Mouse (Mus musculus) myocyte (in vitro differentiated cells): ENCODE results near the gene Hint1. TPM values are rescaled to one million over a fixed set of nuclear protein-coding genes. Genes with fewer than 3 reads are reported as not detected.

Source experiments
- H3K27me3 ChIP-seq: one replicate; pipeline ENCODE4 v1.6.1; 2011; ENCODE audit not compliant: control insufficient read depth, insufficient read depth, insufficient read length
- H3K36me3 ChIP-seq: one replicate; pipeline ENCODE4 v1.6.1; 2011; ENCODE audit not compliant: control insufficient read depth, insufficient read depth
- H3K4me2 ChIP-seq: one replicate; pipeline ENCODE4 v1.6.1; 2011; ENCODE audit warnings: low read depth, control low read depth
- H3K4me3 ChIP-seq: one replicate; pipeline ENCODE4 v1.5.1; 2011; ENCODE audit warnings: mild to moderate bottlenecking, control low read depth, moderate library complexity
- H3K79me2 ChIP-seq: one replicate; pipeline ENCODE4 v1.6.1; 2011; ENCODE audit not compliant: control insufficient read depth, insufficient read depth
- H3ac ChIP-seq: one replicate; pipeline ENCODE4 v1.6.1; 2011; ENCODE audit not compliant: control insufficient read depth, insufficient read length
- CEBPB ChIP-seq: IDR thresholded peaks from 2 replicates; pipeline ENCODE4 v1.6.1; 2011; ENCODE audit warnings: mild to moderate bottlenecking, moderate library complexity; ENCODE audit not compliant: poor library complexity, insufficient read depth, severe bottlenecking
- E2F4 ChIP-seq: IDR thresholded peaks from one replicate; pipeline ENCODE4 v1.6.1; 2011; ENCODE audit warnings: mild to moderate bottlenecking, control low read depth, moderate library complexity; ENCODE audit not compliant: insufficient read depth
- MAX ChIP-seq: IDR thresholded peaks from one replicate; pipeline ENCODE4 v1.6.1; 2011; ENCODE audit warnings: low read depth, mild to moderate bottlenecking, control low read depth
- MYOD1 ChIP-seq, 3 experiments: IDR thresholded peaks; one replicate each; pipeline ENCODE4 v1.6.1; 2011; ENCODE audit warnings: control low read depth in 2 of 3, low read depth in 2 of 3, mild to moderate bottlenecking in 2 of 3, moderate library complexity in 1 of 3; ENCODE audit not compliant: insufficient read length in 2 of 3, control insufficient read depth in 1 of 3
- MYOG ChIP-seq, 3 experiments: IDR thresholded peaks; one replicate each; pipeline ENCODE4 v1.6.1; 2011; ENCODE audit warnings: control low read depth in 2 of 3, low read depth in 2 of 3, mild to moderate bottlenecking in 2 of 3; ENCODE audit not compliant: insufficient read length in 2 of 3, control insufficient read depth in 1 of 3, insufficient read depth in 1 of 3
- POLR2A ChIP-seq: IDR thresholded peaks from one replicate; pipeline ENCODE4 v1.6.1; 2011; ENCODE audit warnings: low read depth, mild to moderate bottlenecking, control low read depth, moderate library complexity; ENCODE audit not compliant: insufficient read length
- POLR2AphosphoS2 ChIP-seq: IDR thresholded peaks from one replicate; pipeline ENCODE4 v1.6.1; 2011; ENCODE audit warnings: low read depth, control low read depth; ENCODE audit not compliant: insufficient read length
- REST ChIP-seq: IDR thresholded peaks from one replicate; pipeline ENCODE4 v1.6.1; 2011; ENCODE audit warnings: mild to moderate bottlenecking, control low read depth, moderate library complexity; ENCODE audit not compliant: insufficient read depth, insufficient read length
- SRF ChIP-seq: IDR thresholded peaks from one replicate; pipeline ENCODE4 v1.6.1; 2011; ENCODE audit warnings: low read depth; ENCODE audit not compliant: control insufficient read depth, insufficient read length
- TCF12 ChIP-seq: IDR thresholded peaks from one replicate; pipeline ENCODE4 v1.6.1; 2011; ENCODE audit warnings: mild to moderate bottlenecking, control low read depth; ENCODE audit not compliant: poor library complexity, insufficient read depth, severe bottlenecking
- TCF3 ChIP-seq: IDR thresholded peaks from one replicate; pipeline ENCODE4 v1.6.1; 2011; ENCODE audit warnings: low read depth, control low read depth; ENCODE audit not compliant: insufficient read length
- USF1 ChIP-seq: IDR thresholded peaks from one replicate; pipeline ENCODE4 v1.6.1; 2011; ENCODE audit warnings: low read depth, mild to moderate bottlenecking, control low read depth, moderate library complexity
- polyA plus RNA-seq: library from polyadenylated mRNA; unstranded; fragments of >200 nt; fragmentation: generic; extraction: Trizol; gene quantifications from one replicate; pipeline ENCODE4 v1.2.1, GENCODE M21; 2012; ENCODE audit warnings: missing spikeins

Hint1 gene
- polyA plus RNA-seq, 1 experiment = 860 TPM

GRCm38 (mm10) chr11:54826819-54827218 lies 39.4 kb upstream of the Hint1 start:
- no peak overlapping the region for H3K4me2 ChIP-seq
- H3K27me3 ChIP-seq = no peaks in the 10 kb centered on the region
- no peak overlapping the region for H3K4me3 ChIP-seq
- H3K36me3 ChIP-seq = no peaks in the 10 kb centered on the region
- no peak overlapping the region for H3ac ChIP-seq
- no peaks in the 10 kb centered on the region for H3K79me2 ChIP-seq
- TF ChIP-seq REST = no peak
- TF ChIP-seq CEBPB = no peak
- TF ChIP-seq MYOG (IDR thresholded peaks at IDR 0.05; ENCODE audit: control insufficient read depth in 1 of 3, insufficient read depth in 1 of 3, insufficient read length in 2 of 3, low read depth in 2 of 3) = no peak
- no peak for TF ChIP-seq POLR2AphosphoS2
- TF ChIP-seq MYOD1 (IDR thresholded peaks at IDR 0.05; ENCODE audit: control insufficient read depth in 1 of 3, insufficient read length in 2 of 3, low read depth in 2 of 3) = no peak
- no peak for TF ChIP-seq MAX
- TF ChIP-seq TCF3 = no peak
- no peak for TF ChIP-seq SRF
- no peak for TF ChIP-seq TCF12
- no peak for TF ChIP-seq POLR2A
- TF ChIP-seq USF1 = no peak
- no peak for TF ChIP-seq E2F4

GRCm38 (mm10) chr11:54833833-54834232 lies 32.4 kb upstream of the Hint1 start:
- no peaks in the 10 kb centered on the region for H3K36me3 ChIP-seq
- no peak overlapping the region for H3ac ChIP-seq
- no peak overlapping the region for H3K4me2 ChIP-seq
- no peaks in the 10 kb centered on the region for H3K27me3 ChIP-seq
- H3K4me3 ChIP-seq = no peak overlapping the region
- H3K79me2 ChIP-seq = no peaks in the 10 kb centered on the region
- no peak for TF ChIP-seq MYOG (IDR thresholded peaks at IDR 0.05; ENCODE audit: control insufficient read depth in 1 of 3, insufficient read depth in 1 of 3, insufficient read length in 2 of 3, low read depth in 2 of 3)
- TF ChIP-seq SRF = no peak
- no peak for TF ChIP-seq TCF3
- no peak for TF ChIP-seq POLR2A
- TF ChIP-seq CEBPB = no peak
- TF ChIP-seq E2F4 = no peak

GRCm38 (mm10) chr11:54834596-54834995 lies 31.6 kb upstream of the Hint1 start:
- H3K4me3 ChIP-seq = no peak overlapping the region
- no peaks in the 10 kb centered on the region for H3K36me3 ChIP-seq
- H3K79me2 ChIP-seq = no peaks in the 10 kb centered on the region
- no peak overlapping the region for H3K4me2 ChIP-seq
- H3K27me3 ChIP-seq = no peaks in the 10 kb centered on the region
- TF ChIP-seq POLR2A (no peak), E2F4 (no peak), MYOD1 (IDR thresholded peaks at IDR 0.05; ENCODE audit: control insufficient read depth in 1 of 3, insufficient read length in 2 of 3, low read depth in 2 of 3) (no peak), MYOG (IDR thresholded peaks at IDR 0.05; ENCODE audit: control insufficient read depth in 1 of 3, insufficient read depth in 1 of 3, insufficient read length in 2 of 3, low read depth in 2 of 3) (no peak), POLR2AphosphoS2 (no peak)
- no peak overlapping the region for H3ac ChIP-seq

- TF ChIP-seq POLR2A (no peak), CEBPB (no peak), MAX (no peak), E2F4 (no peak), REST (no peak), TCF3 (no peak), POLR2AphosphoS2 (no peak), MYOD1 (IDR thresholded peaks at IDR 0.05; ENCODE audit: control insufficient read depth in 1 of 3, insufficient read length in 2 of 3, low read depth in 2 of 3) (no peak), USF1 (no peak), SRF (no peak), MYOG (IDR thresholded peaks at IDR 0.05; ENCODE audit: control insufficient read depth in 1 of 3, insufficient read depth in 1 of 3, insufficient read length in 2 of 3, low read depth in 2 of 3) (no peak), TCF12 (no peak)
- Histone ChIP-seq H3K4me3 (no peak overlapping the region), H3K79me2 (no peaks in the 10 kb centered on the region), H3K36me3 (no peaks in the 10 kb centered on the region), H3K4me2 (no peak overlapping the region), H3K27me3 (no peaks in the 10 kb centered on the region), H3ac (no peak overlapping the region)
Observed at GRCm38 (mm10) chr11:54836106-54836505, 30.1 kb upstream of the Hint1 start.

- TF ChIP-seq TCF12 = no peak
- no peak for TF ChIP-seq MYOD1 (IDR thresholded peaks at IDR 0.05; ENCODE audit: control insufficient read depth in 1 of 3, insufficient read length in 2 of 3, low read depth in 2 of 3)
- TF ChIP-seq MAX = no peak
- TF ChIP-seq REST = no peak
- no peak for TF ChIP-seq TCF3
- no peak for TF ChIP-seq E2F4
- no peak for TF ChIP-seq MYOG (IDR thresholded peaks at IDR 0.05; ENCODE audit: control insufficient read depth in 1 of 3, insufficient read depth in 1 of 3, insufficient read length in 2 of 3, low read depth in 2 of 3)
- TF ChIP-seq POLR2AphosphoS2 = no peak
- TF ChIP-seq POLR2A = no peak
- no peak for TF ChIP-seq CEBPB
- no peak for TF ChIP-seq SRF
- TF ChIP-seq USF1 = no peak
- H3K4me2 ChIP-seq = no peak overlapping the region
- H3K27me3 ChIP-seq = no peaks in the 10 kb centered on the region
- no peak overlapping the region for H3ac ChIP-seq
- no peaks in the 10 kb centered on the region for H3K79me2 ChIP-seq
- H3K4me3 ChIP-seq = no peak overlapping the region
- H3K36me3 ChIP-seq = no peaks in the 10 kb centered on the region
Observed at GRCm38 (mm10) chr11:54839696-54840095, 26.5 kb upstream of the Hint1 start.
